Mouse (Mus musculus): Measurements from ENCODE around the gene Scgb2b3.

Scgb2b3 gene

GRCm38 (mm10) chr7:31362022-31362560 is at the start of gene Scgb2b3:
Scgb2b3 (minus strand) TSS chr7:31362072.
- DNase-seq: no peak

GRCm38 (mm10) chr7:31375292-31375691 is 13.4 kb upstream of the Scgb2b3 start, which contains the start of gene Scgb1b3:
Scgb1b3 (plus strand) TSS chr7:31375592.
- no peak for DNase-seq
